Mouse (Mus musculus): ENCODE results near the gene Tbk1. TPM values are rescaled to one million over a fixed set of nuclear protein-coding genes. Genes with fewer than 3 reads are reported as not detected.
A peak's percentile ranks its signal among the peaks of the same experiment; 100 is the strongest.

The Tbk1 gene
- polyA plus RNA-seq, 1 experiment from 2014 or later: 39.2 TPM

GRCm38 (mm10) chr10:121582287-121582686, 4.3 kb downstream of the Tbk1 start:
- ATAC-seq (ENCODE audit: low read depth): no peak
- peaks cover 40% of the 10 kb centered on the region for H3K36me3 ChIP-seq (ENCODE audit: control insufficient read depth, insufficient read depth, low read length)
- H3K27ac ChIP-seq (ENCODE audit: low read length): peak overlapping the region; percentile 39; the same call in 1 of the 2 replicates
- WGBS: 90% methylated on average over 8 of the region's 8 CpGs
- H3K4me2 ChIP-seq (ENCODE audit: low read depth, low read length): no peak overlapping the region
- H3K4me1 ChIP-seq (replicated peaks; ENCODE audit: control insufficient read depth, insufficient read depth, low read length): peaks cover 4% of the 10 kb centered on the region; the same call in 1 of the 2 replicates
- no peaks in the 10 kb centered on the region for H3K27me3 ChIP-seq (ENCODE audit: control insufficient read depth, insufficient read depth, low read depth, low read length)
- H3K4me3 ChIP-seq (ENCODE audit: low read length): no peak overlapping the region
- no peaks in the 10 kb centered on the region for H3K9me3 ChIP-seq (ENCODE audit: control insufficient read depth, low read length)
- H3K9ac ChIP-seq (ENCODE audit: low read length): no peak overlapping the region

- Histone ChIP-seq H3K4me2 (ENCODE audit: low read depth, low read length) (no peak overlapping the region), H3K27ac (ENCODE audit: low read length) (no peak overlapping the region), H3K9ac (ENCODE audit: low read length) (no peak overlapping the region), H3K27me3 (ENCODE audit: control insufficient read depth, insufficient read depth, low read depth, low read length) (no peaks in the 10 kb centered on the region), H3K9me3 (ENCODE audit: control insufficient read depth, low read length) (no peaks in the 10 kb centered on the region), H3K4me3 (ENCODE audit: low read length) (no peak overlapping the region), H3K36me3 (ENCODE audit: control insufficient read depth, insufficient read depth, low read length) (peaks cover 40% of the 10 kb centered on the region), H3K4me1 (replicated peaks; ENCODE audit: control insufficient read depth, insufficient read depth, low read length) (peaks cover 4% of the 10 kb centered on the region; the same call in 1 of the 2 replicates)
- WGBS: 77% methylated on average over 6 of the region's 6 CpGs
- 0 out of 2 replicates have a peak, but pooled peaks have one; percentile 6 for ATAC-seq (ENCODE audit: low read depth)
Measured at GRCm38 (mm10) chr10:121581405-121581804, 5.2 kb downstream of the Tbk1 start.

GRCm38 (mm10) chr10:121580381-121580780, 6.2 kb downstream of the Tbk1 start:
- no peaks in the 10 kb centered on the region for H3K9me3 ChIP-seq (ENCODE audit: control insufficient read depth, low read length)
- ATAC-seq (ENCODE audit: low read depth): no peak
- H3K27me3 ChIP-seq (ENCODE audit: control insufficient read depth, insufficient read depth, low read depth, low read length): no peaks in the 10 kb centered on the region
- H3K9ac ChIP-seq (ENCODE audit: low read length): no peak overlapping the region
- peaks cover 48% of the 10 kb centered on the region for H3K36me3 ChIP-seq (ENCODE audit: control insufficient read depth, insufficient read depth, low read length)
- H3K27ac ChIP-seq (ENCODE audit: low read length): no peak overlapping the region
- no peak overlapping the region for H3K4me3 ChIP-seq (ENCODE audit: low read length)
- peaks cover 3% of the 10 kb centered on the region; the same call in 1 of the 2 replicates for H3K4me1 ChIP-seq (replicated peaks; ENCODE audit: control insufficient read depth, insufficient read depth, low read length)
- no peak overlapping the region for H3K4me2 ChIP-seq (ENCODE audit: low read depth, low read length)
- 97% methylated on average over 5 of the region's 5 CpGs for WGBS

- Histone ChIP-seq H3K27ac (ENCODE audit: low read length) (no peak overlapping the region), H3K36me3 (ENCODE audit: control insufficient read depth, insufficient read depth, low read length) (peaks cover 44% of the 10 kb centered on the region), H3K4me1 (replicated peaks; ENCODE audit: control insufficient read depth, insufficient read depth, low read length) (no peaks in the 10 kb centered on the region), H3K4me3 (ENCODE audit: low read length) (no peak overlapping the region), H3K9me3 (ENCODE audit: control insufficient read depth, low read length) (no peaks in the 10 kb centered on the region), H3K4me2 (ENCODE audit: low read depth, low read length) (no peak overlapping the region), H3K9ac (ENCODE audit: low read length) (no peak overlapping the region), H3K27me3 (ENCODE audit: control insufficient read depth, insufficient read depth, low read depth, low read length) (no peaks in the 10 kb centered on the region)
- ATAC-seq (ENCODE audit: low read depth): no peak
- WGBS: 72% methylated on average over 8 of the region's 9 CpGs
Measured at GRCm38 (mm10) chr10:121576372-121576771, 10.2 kb downstream of the Tbk1 start.

- Histone ChIP-seq H3K4me3 (ENCODE audit: low read length) (no peak overlapping the region), H3K36me3 (ENCODE audit: control insufficient read depth, insufficient read depth, low read length) (peaks cover 52% of the 10 kb centered on the region), H3K27me3 (ENCODE audit: control insufficient read depth, insufficient read depth, low read depth, low read length) (no peaks in the 10 kb centered on the region), H3K4me2 (ENCODE audit: low read depth, low read length) (no peak overlapping the region), H3K4me1 (replicated peaks; ENCODE audit: control insufficient read depth, insufficient read depth, low read length) (no peaks in the 10 kb centered on the region), H3K9ac (ENCODE audit: low read length) (no peak overlapping the region), H3K27ac (ENCODE audit: low read length) (no peak overlapping the region), H3K9me3 (ENCODE audit: control insufficient read depth, low read length) (no peaks in the 10 kb centered on the region)
- 96% methylated on average over 22 of the region's 22 CpGs for WGBS
- ATAC-seq (ENCODE audit: low read depth): no peak
Measured at GRCm38 (mm10) chr10:121571511-121572147, 15.0 kb downstream of the Tbk1 start.

- Histone ChIP-seq H3K4me1 (replicated peaks; ENCODE audit: control insufficient read depth, insufficient read depth, low read length) (no peaks in the 10 kb centered on the region), H3K4me2 (ENCODE audit: low read depth, low read length) (no peak overlapping the region), H3K4me3 (ENCODE audit: low read length) (no peak overlapping the region), H3K9ac (ENCODE audit: low read length) (no peak overlapping the region), H3K36me3 (ENCODE audit: control insufficient read depth, insufficient read depth, low read length) (peaks cover 49% of the 10 kb centered on the region), H3K9me3 (ENCODE audit: control insufficient read depth, low read length) (no peaks in the 10 kb centered on the region), H3K27ac (ENCODE audit: low read length) (no peak overlapping the region), H3K27me3 (ENCODE audit: control insufficient read depth, insufficient read depth, low read depth, low read length) (no peaks in the 10 kb centered on the region)
- no peak for ATAC-seq (ENCODE audit: low read depth)
- 97% methylated on average over 3 of the region's 3 CpGs for WGBS
Measured at GRCm38 (mm10) chr10:121571031-121571430, 15.6 kb downstream of the Tbk1 start.

- WGBS: 68% methylated on average over 6 of the region's 6 CpGs
- no peaks in the 10 kb centered on the region for H3K27me3 ChIP-seq (ENCODE audit: control insufficient read depth, insufficient read depth, low read depth, low read length)
- H3K4me3 ChIP-seq (ENCODE audit: low read length): no peak overlapping the region
- no peak overlapping the region for H3K9ac ChIP-seq (ENCODE audit: low read length)
- no peak for ATAC-seq (ENCODE audit: low read depth)
- no peaks in the 10 kb centered on the region for H3K4me1 ChIP-seq (replicated peaks; ENCODE audit: control insufficient read depth, insufficient read depth, low read length)
- H3K4me2 ChIP-seq (ENCODE audit: low read depth, low read length): no peak overlapping the region
- peaks cover 50% of the 10 kb centered on the region for H3K36me3 ChIP-seq (ENCODE audit: control insufficient read depth, insufficient read depth, low read length)
- H3K9me3 ChIP-seq (ENCODE audit: control insufficient read depth, low read length): no peaks in the 10 kb centered on the region
- no peak overlapping the region for H3K27ac ChIP-seq (ENCODE audit: low read length)
Measured at GRCm38 (mm10) chr10:121569796-121570195, 16.8 kb downstream of the Tbk1 start.

- Histone ChIP-seq H3K4me1 (replicated peaks; ENCODE audit: control insufficient read depth, insufficient read depth, low read length) (no peaks in the 10 kb centered on the region), H3K4me2 (ENCODE audit: low read depth, low read length) (no peak overlapping the region), H3K9ac (ENCODE audit: low read length) (no peak overlapping the region), H3K9me3 (ENCODE audit: control insufficient read depth, low read length) (no peaks in the 10 kb centered on the region), H3K27me3 (ENCODE audit: control insufficient read depth, insufficient read depth, low read depth, low read length) (no peaks in the 10 kb centered on the region), H3K27ac (ENCODE audit: low read length) (no peak overlapping the region), H3K4me3 (ENCODE audit: low read length) (no peak overlapping the region), H3K36me3 (ENCODE audit: control insufficient read depth, insufficient read depth, low read length) (peaks cover 49% of the 10 kb centered on the region)
- ATAC-seq (ENCODE audit: low read depth): peak; percentile 26; the same call in 1 of the 2 replicates
- 32% methylated on average over 23 of the region's 23 CpGs for WGBS
Measured at GRCm38 (mm10) chr10:121569001-121569589, 17.5 kb downstream of the Tbk1 start.

- Histone ChIP-seq H3K4me3 (ENCODE audit: low read length) (no peak overlapping the region), H3K4me2 (ENCODE audit: low read depth, low read length) (no peak overlapping the region), H3K4me1 (replicated peaks; ENCODE audit: control insufficient read depth, insufficient read depth, low read length) (no peaks in the 10 kb centered on the region), H3K9ac (ENCODE audit: low read length) (no peak overlapping the region), H3K27ac (ENCODE audit: low read length) (no peak overlapping the region), H3K36me3 (ENCODE audit: control insufficient read depth, insufficient read depth, low read length) (peaks cover 51% of the 10 kb centered on the region), H3K9me3 (ENCODE audit: control insufficient read depth, low read length) (no peaks in the 10 kb centered on the region), H3K27me3 (ENCODE audit: control insufficient read depth, insufficient read depth, low read depth, low read length) (no peaks in the 10 kb centered on the region)
- no peak for ATAC-seq (ENCODE audit: low read depth)
- 81% methylated on average over 7 of the region's 7 CpGs for WGBS
Measured at GRCm38 (mm10) chr10:121568534-121568933, 18.1 kb downstream of the Tbk1 start.
